Mouse (Mus musculus) lung, embryonic 14.5 days (tissue): ENCODE measurements around the gene Snx9. TPM values are rescaled to one million over a fixed set of nuclear protein-coding genes. Genes with fewer than 3 reads are reported as not detected.

Source experiments
- ATAC-seq: fragments of 200-750 bp; cut with Nextera tagmentation; 2 replicates; pipeline ENCODE4 v1.8.0; 2017; ENCODE audit warnings: mild to moderate bottlenecking, moderate TSS enrichment, moderate library complexity; ENCODE audit not compliant: insufficient read depth
- DNase-seq: peaks from one replicate; pipeline ENCODE4 v3.0.0-alpha.2; 2015
- H3K27ac ChIP-seq: fragments of 300-500 bp; sonication (generic); 2 replicates; pipeline ENCODE4 v1.5.1; 2014; ENCODE audit warnings: low read depth, mild to moderate bottlenecking, moderate library complexity
- H3K27me3 ChIP-seq: fragments of 300-500 bp; sonication (generic); 2 replicates; pipeline ENCODE4 v1.6.1; 2014; ENCODE audit warnings: low read length, control low read depth; ENCODE audit not compliant: insufficient read depth
- H3K36me3 ChIP-seq: fragments of 300-500 bp; sonication (generic); 2 replicates; pipeline ENCODE4 v1.6.1; 2014; ENCODE audit warnings: control low read depth; ENCODE audit not compliant: insufficient read depth
- H3K4me1 ChIP-seq: fragments of 300-500 bp; sonication (generic); 2 replicates; pipeline ENCODE4 v1.6.1; 2014; ENCODE audit warnings: antibody characterized with exemption, control low read depth; ENCODE audit not compliant: insufficient read depth
- H3K4me2 ChIP-seq: fragments of 300-500 bp; sonication (generic); 2 replicates; pipeline ENCODE4 v1.6.1; 2014; ENCODE audit warnings: mild to moderate bottlenecking
- H3K4me3 ChIP-seq: fragments of 300-500 bp; sonication (generic); 2 replicates; pipeline ENCODE4 v1.5.1; 2014; ENCODE audit warnings: low read depth, low read length
- H3K9ac ChIP-seq: fragments of 300-500 bp; sonication (generic); 2 replicates; pipeline ENCODE4 v1.6.1; 2014
- H3K9me3 ChIP-seq: fragments of 300-500 bp; sonication (generic); 2 replicates; pipeline ENCODE4 v1.6.1; 2016; ENCODE audit warnings: low read depth, low read length, control low read depth
- CTCF ChIP-seq: IDR thresholded peaks from 2 replicates; pipeline ENCODE4 v1.5.1; 2016; ENCODE audit warnings: antibody characterized with exemption, low read depth
- WGBS: fragments of 180-500 bp; shearing (Covaris S2); extraction: QIAGEN DNeasy Blood & Tissue Kit; methylation state at CpG from one replicate; pipeline ENCODE4 v1.1.7; 2014; 5-methylcytosine and 5-hydroxymethylcytosine counted together
- polyA plus RNA-seq: library from polyadenylated mRNA; unstranded; fragments of >200 nt; fragmentation: Nextera tagmentation; extraction: Ambion mirVana; gene quantifications from 2 replicates; pipeline ENCODE4 v1.2.1, GENCODE M21; 2014

The Snx9 gene
- polyA plus RNA-seq, 1 experiment from 2014 or later, result 38.8 TPM

DNA sequence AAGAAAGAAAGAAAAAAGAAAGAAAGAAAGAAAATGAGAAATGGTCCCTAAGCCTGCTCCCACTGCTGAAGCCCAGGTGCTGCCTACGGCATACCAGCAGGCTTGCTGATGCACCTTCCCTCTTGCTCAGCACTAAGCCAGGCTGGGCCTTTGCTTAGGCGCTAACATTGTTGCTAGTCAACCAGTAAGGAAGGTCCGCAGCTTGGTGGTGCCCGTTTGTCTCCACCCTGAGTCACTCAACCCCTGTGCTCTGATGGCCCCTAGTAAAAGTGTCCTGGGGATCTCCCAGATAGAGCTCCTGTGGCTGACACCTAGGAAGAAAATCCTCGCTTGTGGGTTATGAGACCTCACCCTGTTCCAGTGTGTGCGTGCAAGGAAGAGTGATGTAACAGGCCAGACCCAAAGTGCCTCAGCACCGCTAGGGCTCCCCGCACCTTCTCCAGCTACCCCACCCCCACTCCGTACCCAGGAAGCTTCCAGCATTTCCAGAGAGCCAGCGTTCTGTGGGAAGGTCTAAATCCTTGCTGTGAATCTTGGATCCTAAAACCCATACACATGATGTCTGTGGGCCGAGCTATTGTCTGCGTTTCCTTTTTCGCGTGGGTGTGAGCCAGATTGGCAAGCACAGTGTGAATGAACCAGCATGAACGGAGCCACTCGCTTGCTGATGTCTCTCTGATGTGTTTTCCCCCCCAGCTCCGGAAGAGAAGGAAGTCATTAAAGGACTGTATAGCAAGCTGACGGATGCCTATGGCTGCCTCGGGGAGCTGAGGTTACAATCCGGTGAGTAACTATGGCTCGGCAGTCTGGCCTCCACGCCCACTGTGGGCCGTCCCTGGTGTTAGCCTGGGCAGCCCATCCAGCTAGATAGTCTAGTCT lies 134.2 kb downstream of the Snx9 start:
- peaks cover 36% of the 10 kb centered on the region for H3K4me1 ChIP-seq
- TF ChIP-seq CTCF, result no peak
- H3K4me3 ChIP-seq, result peak overlapping the region; percentile 8; the same call in 1 of the 2 replicates
- H3K9ac ChIP-seq, result no peak overlapping the region
- DNase-seq (peak; percentile 72), ATAC-seq (peak; percentile 67; the same call in 1 of the 2 replicates)
- H3K9me3 ChIP-seq, result no peaks in the 10 kb centered on the region
- 34% methylated on average over 23 of the region's 23 CpGs for WGBS
- H3K27me3 ChIP-seq, result no peaks in the 10 kb centered on the region
- peak overlapping the region; percentile 50 for H3K4me2 ChIP-seq
- H3K36me3 ChIP-seq, result no peaks in the 10 kb centered on the region
- peak overlapping the region; percentile 67; the same call in 1 of the 2 replicates for H3K27ac ChIP-seq

DNA sequence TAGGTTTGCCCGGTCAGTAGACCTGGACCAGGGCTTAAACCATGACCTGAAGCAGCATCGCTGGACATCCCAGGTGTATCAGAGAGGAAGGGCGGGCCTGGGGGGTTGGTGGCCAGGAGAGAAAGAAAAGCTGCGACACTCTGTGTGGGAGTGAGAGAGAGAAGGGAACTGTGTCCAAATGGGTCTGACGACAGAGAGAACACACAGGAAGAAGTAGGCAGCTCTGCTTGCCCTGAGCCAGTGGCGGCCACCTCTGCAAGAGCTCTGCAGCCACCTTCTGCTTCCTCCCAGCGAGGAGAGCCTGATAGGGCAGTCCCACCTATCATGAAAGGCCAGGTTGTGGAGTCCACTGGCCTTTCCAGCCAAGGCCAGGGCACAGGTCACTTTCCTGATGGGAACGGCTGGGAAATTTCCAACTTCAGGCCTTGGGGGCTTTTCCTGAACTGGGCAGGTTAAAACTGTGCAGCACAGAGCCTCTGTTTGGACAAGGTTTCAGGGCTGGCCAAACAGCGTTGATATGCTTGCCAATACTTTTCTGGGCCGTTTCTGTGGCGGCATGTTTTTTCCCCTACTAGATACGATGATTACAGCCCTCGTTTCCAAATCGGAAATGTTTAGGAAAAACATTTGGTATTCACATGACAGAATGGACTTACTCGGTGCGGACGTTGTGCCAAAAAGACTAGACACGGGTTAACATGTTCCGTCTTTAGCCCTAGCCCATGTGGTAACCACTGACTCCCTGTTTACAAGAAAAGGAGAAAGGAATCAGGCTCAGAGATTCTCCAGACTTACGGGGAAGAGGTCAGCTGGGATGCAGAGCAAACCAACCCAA lies 135.3 kb downstream of the Snx9 start:
- no peaks in the 10 kb centered on the region for H3K9me3 ChIP-seq
- ATAC-seq, result 0 out of 2 replicates have a peak, but pooled peaks have one; percentile 26
- H3K27ac ChIP-seq, result peak overlapping the region; percentile 67
- H3K4me1 ChIP-seq, result peaks cover 35% of the 10 kb centered on the region
- WGBS, result 47% methylated on average over 20 of the region's 20 CpGs
- no peak for TF ChIP-seq CTCF
- H3K36me3 ChIP-seq, result no peaks in the 10 kb centered on the region
- peak overlapping the region; percentile 50; the same call in 1 of the 2 replicates for H3K4me2 ChIP-seq
- no peaks in the 10 kb centered on the region for H3K27me3 ChIP-seq
- no peak overlapping the region for H3K9ac ChIP-seq
- DNase-seq, result peak; percentile 54
- no peak overlapping the region for H3K4me3 ChIP-seq

DNA sequence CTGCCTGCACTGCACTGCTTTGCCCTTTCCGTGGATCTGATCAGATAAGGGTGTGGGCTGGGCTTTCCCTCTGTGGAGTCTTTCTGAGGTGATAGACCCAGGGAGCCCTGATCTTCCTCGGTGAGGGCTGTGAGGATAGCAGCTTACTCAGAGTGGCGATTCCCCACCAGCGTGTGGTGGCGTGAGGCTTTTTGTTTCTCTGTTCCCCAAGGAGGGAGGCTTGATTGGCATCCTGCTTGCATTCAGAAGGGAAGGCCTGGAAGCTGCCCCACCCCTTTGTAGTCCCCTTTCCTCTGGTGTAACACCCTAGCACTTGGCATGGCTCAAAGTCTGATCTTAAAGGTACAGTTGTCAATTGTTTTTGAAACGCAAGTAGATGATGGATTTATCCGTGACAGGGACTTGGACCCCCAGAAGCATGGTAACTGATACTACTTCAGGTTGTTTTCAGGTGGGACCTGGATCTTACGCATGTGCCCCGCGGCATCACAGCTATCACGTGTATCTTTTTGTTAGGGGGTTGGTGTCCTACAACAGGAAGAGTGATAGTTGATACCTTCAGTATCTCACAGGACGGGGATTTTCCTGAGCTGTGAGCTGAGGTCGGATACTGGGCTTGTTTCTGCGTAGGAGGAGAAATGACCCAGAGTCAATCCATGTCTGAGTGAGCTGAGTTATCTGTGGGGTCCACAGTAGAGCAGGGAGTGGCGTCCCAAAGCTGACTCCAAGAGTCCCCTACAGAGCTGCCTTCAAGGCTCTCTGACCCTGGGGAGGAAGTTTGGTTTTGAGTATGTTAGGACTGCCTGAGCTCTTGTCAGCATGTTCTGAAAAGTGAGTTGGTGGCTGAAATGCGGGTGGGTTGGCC lies 136.2 kb downstream of the Snx9 start:
- H3K4me3 ChIP-seq, result no peak overlapping the region
- no peaks in the 10 kb centered on the region for H3K36me3 ChIP-seq

DNA sequence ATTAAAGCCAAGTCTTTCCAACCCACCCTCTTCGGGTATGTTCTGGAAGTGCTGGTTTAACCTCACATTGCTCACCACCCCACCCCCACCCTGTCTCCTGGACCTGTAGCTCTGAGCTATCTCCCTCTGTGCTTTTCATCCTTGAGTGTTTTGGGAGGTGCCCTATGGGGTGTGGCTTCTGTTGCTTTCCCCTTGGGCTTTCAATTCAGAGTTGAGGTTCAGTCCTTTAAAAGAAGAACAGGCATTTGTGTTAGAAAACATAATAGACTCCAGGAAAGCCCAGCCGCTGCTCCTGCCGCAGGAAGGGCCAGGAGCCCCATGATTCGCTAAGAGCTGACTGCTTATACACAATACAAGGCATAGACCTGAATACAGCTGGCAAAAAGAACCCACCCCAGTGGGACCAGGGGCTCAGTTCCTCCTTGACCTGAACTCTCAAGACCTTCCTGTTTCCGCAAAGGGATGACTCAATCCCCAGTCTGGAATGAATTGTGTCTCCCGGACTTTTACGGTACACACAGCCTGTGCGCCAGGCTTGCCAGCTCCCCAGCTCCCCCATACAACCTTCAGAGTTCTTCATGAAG lies 136.9 kb downstream of the Snx9 start:
- ATAC-seq, result no peak
- Histone ChIP-seq H3K36me3 (no peaks in the 10 kb centered on the region), H3K9ac (no peak overlapping the region), H3K27me3 (no peaks in the 10 kb centered on the region), H3K4me2 (no peak overlapping the region), H3K4me3 (no peak overlapping the region), H3K4me1 (peaks cover 35% of the 10 kb centered on the region), H3K27ac (no peak overlapping the region), H3K9me3 (no peaks in the 10 kb centered on the region)
- no peak for DNase-seq
- 67% methylated on average over 8 of the region's 8 CpGs for WGBS
- TF ChIP-seq CTCF, result no peak

More for the DNA sequence above, 136.2 kb downstream of the Snx9 start:
- TF ChIP-seq CTCF, result no peak
- Histone ChIP-seq H3K9me3 (no peaks in the 10 kb centered on the region), H3K27me3 (no peaks in the 10 kb centered on the region), H3K9ac (no peak overlapping the region), H3K4me1 (peaks cover 35% of the 10 kb centered on the region), H3K27ac (peak overlapping the region; percentile 67), H3K4me2 (peak overlapping the region; percentile 7; the same call in 1 of the 2 replicates)
- 50% methylated on average over 16 of the region's 16 CpGs for WGBS
- DNase-seq (peak; percentile 36), ATAC-seq (no peak)

DNA sequence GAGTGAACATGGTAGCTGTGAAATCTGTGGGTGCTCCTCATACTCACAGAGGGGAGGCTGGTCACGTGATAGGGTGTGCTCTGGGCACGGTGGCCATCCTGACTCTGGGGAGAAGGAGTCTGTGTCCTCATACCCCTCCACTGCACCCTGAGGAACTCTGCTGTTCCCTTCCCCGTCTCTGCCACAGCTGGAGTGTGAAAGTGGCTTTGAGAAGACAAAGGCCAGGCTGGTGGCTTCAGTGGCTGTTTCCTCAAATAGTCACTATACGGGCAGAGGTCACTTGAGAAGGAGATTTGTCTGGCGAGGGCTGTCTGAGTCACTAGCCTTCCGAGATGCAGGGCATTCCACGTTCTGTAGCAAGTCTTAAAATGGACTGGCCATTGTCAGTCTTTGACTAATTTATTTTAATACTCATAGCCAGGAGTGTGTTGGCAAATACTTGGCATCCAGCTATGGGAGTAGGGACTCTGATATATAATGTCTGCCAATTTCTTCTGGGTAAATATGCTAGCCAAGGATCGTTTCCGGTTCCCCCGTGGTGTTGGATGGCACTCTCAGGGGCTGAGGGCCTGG lies 137.5 kb downstream of the Snx9 start:
- Histone ChIP-seq H3K4me1 (peaks cover 35% of the 10 kb centered on the region), H3K9me3 (no peaks in the 10 kb centered on the region), H3K9ac (no peak overlapping the region), H3K27me3 (no peaks in the 10 kb centered on the region), H3K4me2 (no peak overlapping the region), H3K4me3 (no peak overlapping the region), H3K36me3 (no peaks in the 10 kb centered on the region), H3K27ac (no peak overlapping the region)
- DNase-seq (no peak), ATAC-seq (no peak)
- no peak for TF ChIP-seq CTCF
- WGBS, result 59% methylated on average over 10 of the region's 10 CpGs

DNA sequence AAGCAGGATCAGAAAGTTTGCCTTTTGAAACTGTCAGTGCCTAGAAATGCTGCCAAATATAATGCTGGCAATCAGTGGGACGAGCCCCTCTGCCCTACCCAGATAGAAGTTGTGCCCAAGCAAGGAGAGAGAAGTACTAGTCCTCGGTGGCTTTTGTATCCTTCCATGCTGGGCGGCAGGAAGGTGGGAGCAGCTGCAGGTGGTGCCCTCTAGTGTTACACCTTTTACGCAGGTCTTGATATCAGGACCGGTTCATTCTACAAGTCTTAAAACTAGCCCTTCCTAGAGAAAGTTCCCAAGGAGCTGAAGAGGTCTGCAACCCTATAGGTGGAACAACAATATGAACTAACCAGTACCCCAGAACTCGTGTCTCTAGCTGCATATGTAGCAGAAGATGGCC lies 139.7 kb downstream of the Snx9 start:
- no peak overlapping the region for H3K4me3 ChIP-seq
- peak; percentile 49 for TF ChIP-seq CTCF
- 41% methylated on average over 6 of the region's 6 CpGs for WGBS
- H3K27me3 ChIP-seq, result no peaks in the 10 kb centered on the region; the same call in 1 of the 2 replicates
- no peak for ATAC-seq
- peak; percentile 51 for DNase-seq
- no peaks in the 10 kb centered on the region for H3K9me3 ChIP-seq
- H3K9ac ChIP-seq, result no peak overlapping the region
- no peaks in the 10 kb centered on the region for H3K36me3 ChIP-seq
- peaks cover 27% of the 10 kb centered on the region for H3K4me1 ChIP-seq
- H3K4me2 ChIP-seq, result no peak overlapping the region
- H3K27ac ChIP-seq, result no peak overlapping the region

Other genes with a start within 250 kb of the Snx9 start
- gene Synj2, start 100.0 kb downstream of the Snx9 start, polyA plus RNA-seq, result 3.6 TPM in 2 replicates
- 4.7 and 4.8 TPM in 2 replicates for gene Serac1, start 238.4 kb downstream of the Snx9 start, polyA plus RNA-seq
- 183 and 184 TPM in 2 replicates for gene Gtf2h5, start 238.5 kb downstream of the Snx9 start, polyA plus RNA-seq